Mouse (Mus musculus) ES-E14 (cell line): ENCODE measurements around the gene Aaed1. TPM values are rescaled to one million over a fixed set of nuclear protein-coding genes. Genes with fewer than 3 reads are reported as not detected.

Source experiments
- DNase-seq: peaks from one replicate; pipeline ENCODE4 v3.0.0-alpha.2; 2013; ENCODE audit warnings: low read depth, low spot score
- H3K27ac ChIP-seq: 2 replicates; pipeline ENCODE4 v1.5.1; 2012; ENCODE audit warnings: low read depth, mild to moderate bottlenecking, low read length, moderate library complexity, mixed read lengths; ENCODE audit not compliant: poor library complexity, insufficient read depth, severe bottlenecking
- H3K36me3 ChIP-seq: 2 replicates; pipeline ENCODE4 v1.6.1; 2012; ENCODE audit warnings: mild to moderate bottlenecking, low read length, moderate library complexity, mixed read lengths; ENCODE audit not compliant: control insufficient read depth, poor library complexity, insufficient read depth, severe bottlenecking
- H3K4me1 ChIP-seq, 2 experiments: fragments of 150-350 bp in 1 of 2; sonication (generic) in 1 of 2; 2 replicates each; pipeline ENCODE4 v1.6.1; 2012; ENCODE audit warnings: low read length in 2 of 2, mild to moderate bottlenecking in 1 of 2, mixed read lengths in 1 of 2; ENCODE audit not compliant: control insufficient read depth in 2 of 2, insufficient read depth in 2 of 2, poor library complexity in 1 of 2
- H3K4me3 ChIP-seq, 2 experiments: fragments of 150-350 bp in 1 of 2; sonication (generic) in 1 of 2; 2 replicates each; pipeline ENCODE4 v1.5.1; 2012; ENCODE audit warnings: low read length in 2 of 2, low read depth in 1 of 2, mild to moderate bottlenecking in 1 of 2, mixed read lengths in 1 of 2; ENCODE audit not compliant: insufficient read depth in 1 of 2, poor library complexity in 1 of 2, severe bottlenecking in 1 of 2
- H3K9ac ChIP-seq: 2 replicates; pipeline ENCODE4 v1.6.1; 2012; ENCODE audit warnings: low read depth, mild to moderate bottlenecking, low read length, mixed read lengths; ENCODE audit not compliant: poor library complexity, insufficient read depth, severe bottlenecking
- H3K9me3 ChIP-seq: fragments of 150-350 bp; sonication (generic); 2 replicates; pipeline ENCODE4 v1.6.1; 2012; ENCODE audit warnings: low read depth, mild to moderate bottlenecking, low read length; ENCODE audit not compliant: control insufficient read depth, insufficient read depth
- CHD2 ChIP-seq: IDR thresholded peaks from 2 replicates; pipeline ENCODE4 v1.6.1; 2014; ENCODE audit warnings: mild to moderate bottlenecking, low read depth, low read length, inconsistent platforms
- HCFC1 ChIP-seq: IDR thresholded peaks from 2 replicates; pipeline ENCODE4 v1.6.1; 2012; ENCODE audit warnings: low read length, inconsistent platforms, borderline replicate concordance; ENCODE audit not compliant: insufficient read depth
- MAFK ChIP-seq: IDR thresholded peaks from 2 replicates; pipeline ENCODE4 v1.6.1; 2014; ENCODE audit warnings: mild to moderate bottlenecking, low read depth, low read length, inconsistent platforms; ENCODE audit not compliant: insufficient read depth
- ZC3H11A ChIP-seq: IDR thresholded peaks from 2 replicates; pipeline ENCODE4 v1.6.1; 2012; ENCODE audit warnings: low read depth, mild to moderate bottlenecking, inconsistent platforms, low read length, borderline replicate concordance
- ZNF384 ChIP-seq: IDR thresholded peaks from 2 replicates; pipeline ENCODE4 v1.6.1; 2012; ENCODE audit warnings: low read depth, low read length, inconsistent platforms
- in situ Hi-C, 2 experiments: fragments of 600-800 bp; cut with MboI; formaldehyde crosslinking; loops; one replicate each; pipeline ENCODE4 v1.15.1; 2025; ENCODE audit warnings: low sequenced_read_pairs in 2 of 2, inconsistent platforms in 1 of 2; ENCODE audit not compliant: unreplicated experiment in 2 of 2
- total RNA-seq: library from RNA; depleted of rRNA; stranded (reverse); fragments of 300-350 nt; gene quantifications from 2 replicates; pipeline ENCODE4 v1.2.3, GENCODE M21; 2012

The Aaed1 gene
- total RNA-seq, 1 experiment, result 7.1 TPM

DNA sequence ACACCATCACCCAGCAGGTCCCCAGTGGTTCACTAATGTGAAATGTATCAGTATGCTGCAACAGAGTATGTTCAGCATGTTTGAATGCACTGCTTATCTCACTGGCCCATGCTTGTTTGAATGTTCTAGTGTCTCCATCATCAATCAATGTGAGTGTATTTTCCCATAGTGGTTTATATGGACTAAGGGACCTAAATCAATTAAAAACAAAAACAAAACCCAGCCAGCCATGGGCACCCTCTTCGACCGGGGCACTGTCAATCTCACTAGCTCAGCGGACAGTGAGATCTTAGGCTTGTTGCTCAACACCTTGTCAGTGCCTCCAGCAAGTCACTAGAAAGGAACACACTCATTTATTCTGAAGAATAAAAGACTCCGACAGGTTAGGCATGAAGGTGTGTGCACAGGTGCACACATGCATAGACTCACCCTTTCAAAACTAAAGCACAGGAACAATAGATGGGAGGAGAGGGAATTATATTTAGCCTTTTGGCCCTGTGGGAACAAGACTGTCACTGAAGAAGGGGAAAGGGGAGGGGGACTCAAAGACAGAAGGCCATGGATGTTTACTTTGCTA lies 67.7 kb downstream of the Aaed1 start:
- TF ChIP-seq MAFK (no peak), ZC3H11A (no peak), HCFC1 (no peak), CHD2 (no peak), ZNF384 (no peak)
- H3K9me3 ChIP-seq, result no peaks in the 10 kb centered on the region
- H3K36me3 ChIP-seq, result no peaks in the 10 kb centered on the region
- in situ Hi-C loops, result loop anchor here in 1 of 2 experiments (5.0 kb wide), 1 partner anchor 63 kb away; no protein-coding TSS in a partner anchor
- H3K27ac ChIP-seq, result no peak overlapping the region
- no peak overlapping the region for H3K4me3 ChIP-seq
- H3K9ac ChIP-seq, result no peak overlapping the region
- no peak for DNase-seq
- peaks cover 0 to 2% of the 10 kb centered on the region in 2 experiments; a peak in 2 of 4 replicates for H3K4me1 ChIP-seq

DNA sequence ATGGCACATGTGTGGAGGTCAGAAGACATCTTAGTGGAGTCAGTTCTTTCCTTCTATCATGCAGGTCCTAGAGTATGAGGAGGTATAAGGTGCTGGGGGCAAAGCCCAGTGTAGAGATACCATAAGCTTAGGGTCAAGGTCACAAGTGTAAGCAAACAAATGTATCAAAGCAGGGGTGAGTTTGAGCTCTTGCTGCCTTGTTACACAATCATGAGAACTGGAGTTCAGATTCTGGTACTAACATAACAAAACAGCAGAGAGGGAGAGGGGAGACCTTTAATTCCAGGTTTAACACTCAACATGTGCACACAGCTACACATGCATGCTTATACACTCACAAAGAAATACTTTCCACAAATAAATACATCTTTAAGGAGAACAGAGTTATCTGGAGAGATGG lies 69.8 kb downstream of the Aaed1 start:
- no peaks in the 10 kb centered on the region for H3K36me3 ChIP-seq
- no peaks in the 10 kb centered on the region for H3K9me3 ChIP-seq
- H3K27ac ChIP-seq, result no peak overlapping the region
- no peak overlapping the region for H3K4me3 ChIP-seq
- H3K9ac ChIP-seq, result no peak overlapping the region
- TF ChIP-seq ZNF384 (no peak), ZC3H11A (no peak), CHD2 (no peak), HCFC1 (no peak), MAFK (no peak)
- in situ Hi-C loops, result no loop called here
- H3K4me1 ChIP-seq, result no peaks in the 10 kb centered on the region
- DNase-seq, result no peak

DNA sequence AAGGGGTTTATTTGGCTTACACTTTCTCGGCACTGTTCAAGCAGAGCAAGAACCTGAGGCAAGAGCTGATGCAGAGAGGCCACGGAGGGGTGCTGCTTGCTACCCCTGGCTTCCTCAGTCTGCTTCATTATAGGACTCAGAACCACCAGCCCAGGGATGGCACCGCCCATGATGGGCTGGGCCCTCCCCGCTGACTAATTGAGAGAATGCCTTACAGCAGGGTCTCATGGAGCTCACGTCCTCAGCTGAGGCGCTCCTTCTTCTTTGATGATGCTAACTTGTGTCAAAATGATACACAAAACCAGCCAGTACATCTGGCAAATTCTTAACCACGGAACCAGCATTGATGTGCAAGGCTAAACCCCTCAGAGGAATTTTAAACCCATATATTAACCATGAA lies 71.9 kb downstream of the Aaed1 start:
- TF ChIP-seq CHD2 (no peak), HCFC1 (no peak), ZC3H11A (no peak), MAFK (no peak), ZNF384 (no peak)
- no peak overlapping the region for H3K4me3 ChIP-seq
- no peaks in the 10 kb centered on the region for H3K4me1 ChIP-seq
- no peaks in the 10 kb centered on the region for H3K36me3 ChIP-seq
- H3K27ac ChIP-seq, result no peak overlapping the region
- in situ Hi-C loops, result no loop called here
- H3K9me3 ChIP-seq, result no peaks in the 10 kb centered on the region
- H3K9ac ChIP-seq, result no peak overlapping the region
- DNase-seq, result no peak

DNA sequence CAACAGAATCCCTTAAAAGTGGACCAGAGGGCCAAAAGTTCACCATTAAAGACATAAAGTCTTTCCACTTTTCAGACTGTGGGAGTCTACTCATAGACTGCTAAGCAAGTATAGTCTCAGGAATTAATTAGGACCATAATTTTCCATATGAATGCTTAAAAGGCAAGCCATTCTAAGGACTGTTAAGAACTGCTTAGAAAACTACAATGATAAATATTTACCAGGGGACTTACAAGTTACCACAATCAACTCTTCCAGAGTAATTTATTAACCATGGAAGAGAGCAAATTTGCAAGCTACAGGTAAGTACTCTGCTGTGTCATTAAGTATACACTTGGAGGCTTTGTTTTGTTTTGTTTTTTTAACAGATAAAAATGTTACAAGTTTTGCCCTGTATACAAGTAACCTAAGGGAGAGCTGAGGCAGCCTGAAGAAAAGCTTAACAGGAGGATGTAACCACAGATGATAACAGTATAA lies 74.8 kb downstream of the Aaed1 start:
- no peaks in the 10 kb centered on the region for H3K9me3 ChIP-seq
- DNase-seq, result no peak
- no peak overlapping the region for H3K27ac ChIP-seq
- TF ChIP-seq MAFK (no peak), HCFC1 (no peak), ZC3H11A (no peak), ZNF384 (no peak), CHD2 (no peak)
- no peak overlapping the region for H3K9ac ChIP-seq
- H3K36me3 ChIP-seq, result no peaks in the 10 kb centered on the region
- H3K4me3 ChIP-seq, result no peak overlapping the region
- in situ Hi-C loops, result no loop called here
- H3K4me1 ChIP-seq, result no peaks in the 10 kb centered on the region
